Mouse (Mus musculus): Measurements from ENCODE around the gene Svop. TPM values are rescaled to one million over a fixed set of nuclear protein-coding genes. Genes with fewer than 3 reads are reported as not detected.

Gene Svop
- polyA plus RNA-seq (2012; rRNA removed) = 0.25 and 0.28 TPM in 2 replicates

DNA sequence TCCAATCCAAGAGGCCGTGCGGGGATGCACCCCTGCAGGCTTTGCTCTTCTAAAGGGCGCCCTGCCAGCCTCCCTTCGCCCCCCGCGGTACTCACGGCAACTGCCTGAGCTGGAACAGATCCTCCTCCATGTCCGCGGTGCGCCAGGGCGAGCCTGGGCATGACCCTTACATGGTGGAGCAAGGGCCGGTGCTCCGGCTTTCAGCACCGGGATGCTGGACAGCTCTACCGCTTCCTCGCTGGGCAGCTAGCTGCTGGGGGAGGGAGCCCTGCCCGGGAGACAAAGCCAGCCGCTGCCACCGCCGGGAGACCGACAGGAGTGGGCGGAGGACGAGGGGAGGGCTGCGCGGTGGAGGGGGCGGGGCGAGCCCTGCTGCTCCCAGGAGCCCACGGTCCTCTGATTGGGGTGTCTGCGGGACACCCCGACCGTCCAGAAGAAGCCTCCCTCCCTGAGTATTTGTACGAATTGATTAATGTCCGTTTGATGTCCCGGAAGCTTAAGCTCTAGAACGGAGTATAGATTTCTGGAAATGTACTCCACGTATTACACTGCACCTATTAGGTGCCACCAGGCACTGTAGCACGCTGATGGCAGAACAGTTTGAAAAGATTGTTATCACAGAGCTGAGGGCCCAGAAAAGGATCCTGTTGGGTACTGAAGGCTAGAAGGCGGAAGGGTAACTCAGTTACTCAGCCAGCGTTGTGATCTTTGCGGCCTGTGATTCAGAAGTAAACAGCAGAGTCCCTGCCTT lies at the start of gene Svop:
TSS of gene Svop (minus strand) at position 514 of the 751 bp plus-strand sequence.

DNA sequence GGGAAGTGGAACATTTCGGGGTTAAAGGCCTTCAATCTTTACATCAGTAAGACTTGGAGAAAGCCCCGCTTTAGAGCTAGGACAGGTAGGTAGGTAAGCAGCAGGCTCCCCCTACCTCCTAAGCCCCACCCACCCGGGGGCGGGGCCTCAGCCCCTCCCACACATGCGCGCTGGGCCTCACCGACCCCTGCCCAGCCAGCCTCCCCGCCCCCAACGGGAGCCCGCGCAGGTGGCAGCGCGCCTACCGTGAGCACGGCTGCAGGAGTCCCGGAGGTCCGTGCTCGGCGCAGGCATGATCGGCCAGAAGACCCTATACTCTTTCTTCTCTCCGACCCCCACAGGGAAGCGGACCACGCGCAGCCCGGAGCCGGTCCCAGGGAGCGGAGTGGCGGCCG lies 38.8 kb upstream of the Svop start, which contains the start of gene Ung:
TSS of gene Ung (plus strand) at position 176 of the 395 bp plus-strand sequence.

DNA sequence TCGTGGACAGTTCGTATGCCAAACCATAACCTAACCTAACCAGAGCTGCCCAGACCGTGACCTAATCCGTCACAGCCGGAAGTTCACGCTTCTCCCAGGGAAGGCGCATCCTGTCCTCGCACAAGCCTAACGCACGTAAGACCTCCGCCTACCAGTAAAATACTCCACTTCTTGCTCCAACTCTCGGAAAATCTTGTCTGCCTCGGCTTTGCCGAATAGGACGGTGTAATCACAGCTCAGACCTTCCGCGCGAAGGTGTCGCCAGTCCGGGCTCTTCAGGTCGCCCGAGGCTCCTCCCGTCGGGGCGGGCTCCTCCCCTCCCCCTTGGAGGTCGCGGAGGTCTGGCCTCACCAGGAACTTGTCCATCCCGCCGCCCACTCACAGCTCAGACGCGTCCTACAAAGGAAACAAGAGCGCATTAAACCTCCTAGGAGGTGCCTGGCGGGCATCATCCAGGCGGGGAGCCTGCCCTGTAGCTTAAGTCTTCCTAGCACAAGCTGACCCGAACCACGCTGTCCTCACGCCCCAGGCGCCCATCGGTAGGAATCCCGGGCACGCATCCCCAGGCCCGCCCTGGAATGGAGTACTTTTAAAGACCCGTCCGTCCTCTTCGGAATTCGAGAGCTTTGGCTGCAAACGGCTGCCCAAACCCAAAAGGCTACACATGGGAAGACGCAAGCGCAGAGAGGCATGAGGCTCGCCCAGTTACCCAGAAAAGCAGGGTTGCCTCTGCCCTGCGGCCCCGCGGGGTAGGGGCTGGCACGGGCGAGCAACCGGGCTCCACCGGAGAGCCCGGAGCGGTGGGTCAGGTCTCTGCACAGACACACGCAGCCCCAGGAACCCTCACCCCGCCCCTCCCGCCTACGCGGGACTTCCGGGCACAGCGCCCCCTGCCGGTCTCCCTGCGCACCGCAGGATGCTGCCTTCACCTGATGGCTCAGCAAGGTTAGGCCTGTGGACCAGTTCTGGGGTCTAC lies 36.3 kb upstream of the Svop start, which contains the start of gene Alkbh2:
TSS of gene Alkbh2 (minus strand) at position 845 of the 976 bp plus-strand sequence.

DNA sequence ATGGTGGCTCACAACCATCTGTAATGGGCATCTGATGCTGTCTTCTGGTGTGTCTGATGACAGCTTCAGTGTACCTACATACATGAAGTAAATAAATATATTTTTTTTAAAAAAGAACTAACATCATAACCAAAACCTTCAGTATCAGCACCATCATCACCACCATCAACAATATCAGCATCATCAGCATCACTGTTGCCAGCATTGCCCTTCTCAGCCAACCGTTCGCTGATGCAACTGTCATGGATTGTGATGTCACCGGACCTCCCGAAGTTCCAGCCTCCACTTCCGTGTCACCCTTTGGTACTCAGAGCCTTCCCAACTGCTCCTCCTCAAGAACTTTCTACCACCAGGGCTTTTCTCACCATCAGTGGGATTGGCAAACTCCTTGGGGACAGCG lies 26.2 kb downstream of the Svop start, which contains the start of gene Usp30:
TSS of gene Usp30 (plus strand) at position 301 of the 400 bp plus-strand sequence.

DNA sequence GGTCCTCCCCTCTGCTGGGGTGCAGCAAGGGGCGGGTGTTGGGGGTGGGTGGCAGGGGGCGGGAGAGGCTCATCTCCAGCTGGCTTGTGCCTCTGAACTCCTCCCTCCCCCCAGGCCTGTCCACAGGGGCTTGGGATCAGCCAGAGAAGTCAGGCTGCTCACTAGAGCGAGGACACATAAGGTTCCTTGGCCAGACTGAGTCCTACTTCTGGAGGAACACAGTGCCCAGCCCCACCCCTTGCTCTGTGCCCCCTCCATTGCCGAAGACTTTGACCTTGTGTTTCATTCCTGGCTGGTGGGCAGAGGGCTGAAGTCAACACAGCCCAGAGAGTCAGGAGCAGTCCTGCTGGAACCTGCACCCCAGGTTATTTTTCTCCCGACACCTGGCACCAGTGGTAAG lies 87.8 kb downstream of the Svop start, which contains the start of gene Dao:
TSS of gene Dao (plus strand) at position 162 of the 400 bp plus-strand sequence.

DNA sequence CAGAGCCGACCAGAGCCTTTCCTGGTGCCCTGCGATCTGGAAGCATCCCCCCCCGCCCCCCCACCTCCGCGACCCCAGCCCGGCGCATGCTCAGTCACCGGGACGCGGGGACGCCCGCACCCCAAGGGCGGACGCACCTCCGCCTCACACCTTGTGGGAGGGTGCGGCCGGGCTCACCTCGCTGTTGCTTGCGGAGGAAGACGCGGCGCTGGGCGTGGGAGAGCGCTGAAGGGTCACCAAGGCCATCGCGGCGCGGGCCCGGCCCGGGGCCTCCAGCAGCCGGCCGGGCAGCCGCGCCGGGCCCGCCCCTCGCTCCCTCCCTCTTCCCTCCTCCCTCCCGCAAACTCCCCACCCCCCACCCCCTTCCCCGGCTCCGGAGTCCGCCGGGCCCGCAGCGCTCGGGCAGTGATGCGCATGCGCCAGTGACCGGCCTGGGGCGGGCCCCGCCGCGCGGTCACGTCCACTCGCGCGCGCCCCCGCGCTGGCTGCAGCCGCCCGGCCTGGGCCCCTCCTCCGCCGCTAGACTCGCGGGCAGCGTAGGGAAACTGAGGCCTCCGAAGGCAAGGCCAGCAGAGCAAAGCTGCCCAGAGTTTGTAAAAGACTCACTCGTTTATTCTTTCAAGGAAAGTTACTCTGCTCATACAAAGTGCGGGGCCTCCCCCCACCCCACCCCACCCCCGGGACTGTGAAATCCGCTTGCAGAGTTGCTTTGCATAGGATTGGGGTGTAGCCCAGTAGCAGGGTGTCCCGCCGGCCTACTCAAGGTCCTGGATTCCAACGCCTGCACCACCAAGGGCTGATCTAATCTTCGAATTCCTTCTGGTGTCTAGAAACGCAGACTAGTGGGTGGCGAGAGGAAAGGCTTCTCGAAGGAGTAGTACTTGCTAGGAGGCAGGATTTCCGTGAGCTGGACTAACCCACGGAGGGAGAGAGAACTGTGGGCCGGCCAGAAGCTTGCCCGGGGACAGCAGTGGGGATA lies 97.6 kb downstream of the Svop start, which contains the start of gene Ssh1:
TSS of gene Ssh1 (minus strand) at position 408 of the 979 bp plus-strand sequence.

Other genes starting within 250 kb of the Svop start
- gene Coro1c, start 182.8 kb downstream of the Svop start, polyA plus RNA-seq (2012; rRNA removed) = 39.2 and 44.7 TPM in 2 replicates
- 4.1 and 4.8 TPM in 2 replicates for gene Ssh1, start 97.7 kb downstream of the Svop start, polyA plus RNA-seq (2012; rRNA removed)
- not detected in 2 replicates for gene Dao, start 87.9 kb downstream of the Svop start, polyA plus RNA-seq (2012; rRNA removed)
- 6.8 and 8.5 TPM in 2 replicates for gene Usp30, start 26.1 kb downstream of the Svop start, polyA plus RNA-seq (2012; rRNA removed)
- 4.9 and 6.8 TPM in 2 replicates for gene Alkbh2, start 36.6 kb upstream of the Svop start, polyA plus RNA-seq (2012; rRNA removed)
- 3.5 and 5.4 TPM in 2 replicates for gene Ung, start 38.8 kb upstream of the Svop start, polyA plus RNA-seq (2012; rRNA removed)
- gene Acacb, start 55.0 kb upstream of the Svop start, polyA plus RNA-seq (2012; rRNA removed) = 23.1 and 25.0 TPM in 2 replicates
- not detected in 2 replicates for gene Foxn4, start 182.2 kb upstream of the Svop start, polyA plus RNA-seq (2012; rRNA removed)
- 0.14 and 1.1 TPM in 2 replicates for gene Myo1h, start 197.6 kb upstream of the Svop start, polyA plus RNA-seq (2012; rRNA removed)

Data from stomach, adult 2 months (tissue).